Mouse (Mus musculus) kidney, postnatal 0 days (tissue): ENCODE data around the gene Obscn. TPM values are rescaled to one million over a fixed set of nuclear protein-coding genes. Genes with fewer than 3 reads are reported as not detected.

Source experiments
- ATAC-seq: fragments of 200-750 bp; cut with Nextera tagmentation; replicated peaks from 2 replicates; pipeline ENCODE4 v1.8.0; 2017; ENCODE audit warnings: low read depth, moderate number of reproducible peaks, moderate TSS enrichment, moderate library complexity; ENCODE audit not compliant: low FRiP score
- DNase-seq: peaks from one replicate; pipeline ENCODE4 v3.0.0-alpha.2; 2016; ENCODE audit warnings: low spot score
- H3K27ac ChIP-seq: fragments of 300-500 bp; sonication (generic); 2 replicates; pipeline ENCODE4 v1.5.1; 2014; ENCODE audit warnings: mild to moderate bottlenecking
- H3K27me3 ChIP-seq: fragments of 300-500 bp; sonication (generic); 2 replicates; pipeline ENCODE4 v1.6.1; 2014; ENCODE audit warnings: low read length, mixed read lengths; ENCODE audit not compliant: insufficient read depth
- H3K36me3 ChIP-seq: fragments of 300-500 bp; sonication (generic); 2 replicates; pipeline ENCODE4 v1.6.1; 2014; ENCODE audit warnings: low read length, mixed read lengths; ENCODE audit not compliant: insufficient read depth
- H3K4me1 ChIP-seq: fragments of 300-500 bp; sonication (generic); replicated peaks from 2 replicates; pipeline ENCODE4 v1.6.1; 2014; ENCODE audit warnings: antibody characterized with exemption, low read length, mixed read lengths; ENCODE audit not compliant: insufficient read depth
- H3K4me2 ChIP-seq: fragments of 300-500 bp; sonication (generic); 2 replicates; pipeline ENCODE4 v1.6.1; 2014; ENCODE audit warnings: mild to moderate bottlenecking, low read length, moderate library complexity, mixed read lengths
- H3K4me3 ChIP-seq: fragments of 300-500 bp; sonication (generic); replicated peaks from 2 replicates; pipeline ENCODE4 v1.5.1; 2014; ENCODE audit warnings: low read depth, low read length
- H3K9ac ChIP-seq: fragments of 300-500 bp; sonication (generic); 2 replicates; pipeline ENCODE4 v1.6.1; 2014; ENCODE audit warnings: low read depth, low read length
- H3K9me3 ChIP-seq: fragments of 300-500 bp; sonication (generic); replicated peaks from 2 replicates; pipeline ENCODE4 v1.6.1; 2016; ENCODE audit warnings: low read length, inconsistent platforms, mixed read lengths
- CTCF ChIP-seq: IDR thresholded peaks from 2 replicates; pipeline ENCODE4 v1.5.1; 2016; ENCODE audit warnings: antibody characterized with exemption, low read depth, mild to moderate bottlenecking, moderate library complexity
- WGBS: fragments of 180-500 bp; shearing (Covaris S2); extraction: QIAGEN DNeasy Blood & Tissue Kit; methylation state at CpG from one replicate; pipeline ENCODE4 v1.1.7; 2014; 5-methylcytosine and 5-hydroxymethylcytosine counted together
- polyA plus RNA-seq: library from polyadenylated mRNA; unstranded; fragments of >200 nt; fragmentation: Nextera tagmentation; extraction: Ambion mirVana; gene quantifications from 2 replicates; pipeline ENCODE4 v1.2.1, GENCODE M21; 2015

Obscn gene
- polyA plus RNA-seq, 1 experiment from 2014 or later: 0.20 TPM

DNA sequence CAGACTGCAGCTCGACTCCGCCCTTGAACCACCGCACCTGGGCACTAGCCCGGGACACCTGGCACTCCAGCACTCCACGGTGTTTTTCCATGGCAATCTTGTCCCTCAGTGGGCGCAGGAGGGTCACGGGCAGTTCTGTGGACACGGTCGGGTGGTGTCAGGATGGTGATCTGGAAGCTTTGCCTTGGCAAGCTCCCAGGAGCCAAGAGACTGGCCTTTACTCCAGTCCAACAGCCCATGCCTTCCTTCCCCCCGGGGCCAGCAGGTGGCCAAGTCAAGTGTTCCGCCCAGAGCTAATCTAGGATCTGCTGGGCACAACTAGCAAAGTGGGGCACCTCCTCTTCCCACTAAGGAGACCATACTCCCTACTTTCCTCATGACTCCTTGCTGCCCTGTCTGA lies 57.9 kb downstream of the Obscn start:
- Histone ChIP-seq H3K4me1 (no peaks in the 10 kb centered on the region), H3K27ac (no peak overlapping the region), H3K4me3 (no peak overlapping the region), H3K9ac (no peak overlapping the region), H3K9me3 (no peaks in the 10 kb centered on the region), H3K4me2 (no peak overlapping the region), H3K27me3 (no peaks in the 10 kb centered on the region), H3K36me3 (no peaks in the 10 kb centered on the region)
- TF ChIP-seq CTCF: no peak; the same call in 1 of the 2 replicates
- peak; percentile 46; the same call in 1 of the 2 replicates for ATAC-seq
- DNase-seq: peak; percentile 4
- 71% methylated on average over 11 of the region's 11 CpGs for WGBS

DNA sequence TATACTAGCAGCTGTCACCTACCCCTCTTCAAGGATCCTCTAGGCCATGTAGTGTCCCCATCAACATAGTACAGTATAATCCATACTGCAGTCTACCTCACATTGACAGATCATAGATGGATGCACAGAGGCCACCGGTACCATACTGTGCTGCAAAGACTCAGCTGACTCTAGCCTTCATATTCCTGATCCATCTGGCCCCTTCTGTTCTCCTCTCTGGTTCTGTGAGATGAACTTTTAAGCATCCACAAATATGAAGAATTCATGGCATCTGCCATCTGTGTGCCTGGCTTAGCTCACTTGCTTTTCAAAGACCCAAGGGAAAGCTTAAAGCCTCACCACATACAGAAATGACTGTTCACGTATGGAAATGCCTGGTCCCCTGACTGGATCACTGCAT lies 65.9 kb downstream of the Obscn start:
- WGBS: 88% methylated on average over 2 of the region's 2 CpGs
- Histone ChIP-seq H3K9ac (no peak overlapping the region), H3K4me1 (no peaks in the 10 kb centered on the region), H3K36me3 (no peaks in the 10 kb centered on the region), H3K4me3 (no peak overlapping the region), H3K27me3 (no peaks in the 10 kb centered on the region), H3K9me3 (no peaks in the 10 kb centered on the region), H3K4me2 (no peak overlapping the region), H3K27ac (no peak overlapping the region)
- no peak for DNase-seq
- no peak for ATAC-seq
- TF ChIP-seq CTCF: no peak

DNA sequence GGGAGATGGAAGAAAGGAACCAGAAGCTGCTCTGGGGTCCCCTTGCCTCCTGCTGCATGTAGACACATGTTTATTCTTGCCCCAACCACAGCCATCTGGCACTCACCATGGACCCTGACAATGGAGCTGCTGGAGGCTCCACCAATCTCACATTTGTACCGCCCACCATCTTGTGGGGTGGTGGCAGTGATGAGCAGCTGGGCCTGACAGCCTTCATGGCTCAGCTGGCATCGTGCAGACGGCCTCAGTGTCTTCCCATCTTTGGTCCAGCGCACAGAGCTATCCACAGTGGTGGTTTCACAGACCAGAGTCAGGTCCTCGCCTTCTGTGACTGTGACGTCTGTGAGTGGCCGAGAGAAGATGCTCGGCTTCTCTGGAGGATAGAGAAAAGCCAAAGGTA lies 67.3 kb downstream of the Obscn start:
- WGBS: 83% methylated on average over 8 of the region's 8 CpGs
- DNase-seq (no peak), ATAC-seq (no peak)
- Histone ChIP-seq H3K4me1 (no peaks in the 10 kb centered on the region), H3K27me3 (no peaks in the 10 kb centered on the region), H3K4me2 (no peak overlapping the region), H3K36me3 (no peaks in the 10 kb centered on the region), H3K4me3 (no peak overlapping the region), H3K27ac (no peak overlapping the region), H3K9ac (no peak overlapping the region), H3K9me3 (no peaks in the 10 kb centered on the region)
- no peak for TF ChIP-seq CTCF

DNA sequence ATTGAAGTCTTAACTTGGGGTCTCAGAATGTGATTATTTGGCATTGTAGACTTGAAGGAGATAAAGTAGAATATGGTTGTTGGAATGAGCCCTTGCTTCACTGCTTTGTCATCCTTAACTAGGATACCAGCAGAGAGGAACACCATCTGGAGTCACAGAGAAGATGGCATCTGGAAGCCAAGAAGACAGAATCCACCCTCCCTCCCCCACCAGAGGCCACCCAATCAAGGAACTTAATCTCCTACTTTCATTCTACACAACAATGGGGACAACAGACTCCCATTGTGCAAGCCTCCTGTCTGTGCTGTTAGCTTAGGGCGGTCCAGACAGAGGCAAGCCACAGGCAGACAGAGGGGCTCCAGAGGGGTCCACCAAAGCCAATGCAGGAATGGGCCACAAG lies 67.8 kb downstream of the Obscn start:
- H3K4me3 ChIP-seq: no peak overlapping the region
- no peaks in the 10 kb centered on the region for H3K9me3 ChIP-seq
- DNase-seq: no peak
- H3K36me3 ChIP-seq: no peaks in the 10 kb centered on the region
- WGBS: 67% methylated on average over 1 of the region's 1 CpGs
- H3K9ac ChIP-seq: no peak overlapping the region
- no peak for TF ChIP-seq CTCF
- H3K4me2 ChIP-seq: no peak overlapping the region
- no peak for ATAC-seq
- H3K27ac ChIP-seq: no peak overlapping the region
- no peaks in the 10 kb centered on the region for H3K4me1 ChIP-seq
- H3K27me3 ChIP-seq: no peaks in the 10 kb centered on the region

DNA sequence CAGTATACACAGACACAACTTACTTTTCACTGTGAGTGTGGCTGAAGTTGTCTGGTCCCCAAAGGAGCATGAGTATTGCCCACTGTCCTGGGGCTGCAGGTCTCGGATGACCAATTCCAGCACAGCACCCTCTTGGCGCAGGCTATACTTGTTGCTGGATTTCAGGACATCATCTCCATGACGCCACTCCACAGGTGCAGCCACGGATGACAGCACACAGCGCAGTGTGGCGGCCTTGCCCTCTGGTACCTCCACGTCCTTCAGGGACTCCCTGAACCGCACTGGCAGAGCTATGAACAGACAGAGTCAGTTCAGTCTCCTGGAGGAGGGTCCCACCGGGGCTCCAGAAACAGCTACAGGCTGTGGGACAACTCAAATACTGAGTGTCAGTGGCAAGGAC lies 68.3 kb downstream of the Obscn start:
- H3K4me2 ChIP-seq: no peak overlapping the region
- H3K9me3 ChIP-seq: no peaks in the 10 kb centered on the region
- H3K27me3 ChIP-seq: no peaks in the 10 kb centered on the region
- no peak overlapping the region for H3K4me3 ChIP-seq
- H3K27ac ChIP-seq: no peak overlapping the region
- H3K36me3 ChIP-seq: no peaks in the 10 kb centered on the region
- WGBS: 49% methylated on average over 9 of the region's 9 CpGs
- H3K9ac ChIP-seq: no peak overlapping the region
- TF ChIP-seq CTCF: no peak
- ATAC-seq (peak; percentile 65; the same call in 1 of the 2 replicates), DNase-seq (no peak)
- no peaks in the 10 kb centered on the region for H3K4me1 ChIP-seq

DNA sequence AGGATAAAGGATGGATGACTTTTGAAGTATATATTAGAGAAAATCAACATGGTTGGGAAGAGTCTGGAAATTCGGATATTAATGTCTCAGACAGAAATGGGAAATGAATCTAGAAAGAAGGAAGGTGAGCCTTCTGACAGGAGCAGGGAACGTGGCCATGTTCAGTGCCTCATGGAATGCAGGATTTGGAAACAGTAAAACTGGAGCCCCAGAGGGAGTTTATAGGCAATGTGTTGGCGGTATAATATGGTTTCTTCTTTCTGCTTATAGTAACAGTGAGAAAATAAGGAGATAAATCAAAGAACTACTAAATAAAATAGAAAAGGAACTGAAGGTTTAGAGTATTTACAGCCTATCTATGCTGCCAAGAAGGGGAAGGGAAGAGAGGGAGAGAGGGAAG lies 78.2 kb downstream of the Obscn start:
- Histone ChIP-seq H3K9me3 (no peaks in the 10 kb centered on the region), H3K27me3 (no peaks in the 10 kb centered on the region), H3K4me2 (no peak overlapping the region), H3K4me3 (no peak overlapping the region), H3K36me3 (no peaks in the 10 kb centered on the region), H3K27ac (no peak overlapping the region), H3K9ac (no peak overlapping the region), H3K4me1 (no peaks in the 10 kb centered on the region)
- WGBS: 53% methylated on average over 3 of the region's 3 CpGs
- DNase-seq (peak; percentile 73), ATAC-seq (no peak)
- no peak for TF ChIP-seq CTCF

DNA sequence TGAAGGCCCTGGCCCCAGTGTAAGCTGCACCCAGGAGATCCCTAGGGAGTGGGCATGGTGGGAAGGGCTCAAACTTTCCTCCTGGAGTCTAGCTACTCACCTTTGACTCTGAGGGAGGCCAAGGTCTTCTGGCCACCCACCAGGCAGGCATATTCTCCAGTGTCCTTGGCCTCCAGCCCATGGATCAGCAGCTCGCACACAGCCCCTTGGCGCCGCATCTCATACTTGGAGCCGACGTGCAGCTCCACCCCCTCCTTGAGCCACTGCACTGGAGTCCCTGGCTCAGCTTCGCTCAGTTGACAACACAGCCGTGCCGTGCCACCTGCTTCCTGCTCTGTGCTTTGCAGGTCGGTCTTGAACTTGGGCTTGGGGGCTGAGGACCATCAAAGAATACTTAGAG lies 85.2 kb downstream of the Obscn start:
- Histone ChIP-seq H3K36me3 (no peaks in the 10 kb centered on the region), H3K4me1 (no peaks in the 10 kb centered on the region), H3K9me3 (no peaks in the 10 kb centered on the region), H3K9ac (no peak overlapping the region), H3K4me2 (no peak overlapping the region), H3K27me3 (no peaks in the 10 kb centered on the region), H3K4me3 (no peak overlapping the region), H3K27ac (no peak overlapping the region)
- WGBS: 64% methylated on average over 9 of the region's 9 CpGs
- ATAC-seq: no peak
- no peak for TF ChIP-seq CTCF
- no peak for DNase-seq
